Mouse (Mus musculus) heart, embryonic 15.5 days (tissue): Measurements from ENCODE around the gene Sh2d3c. TPM values are rescaled to one million over a fixed set of nuclear protein-coding genes. Genes with fewer than 3 reads are reported as not detected.
A peak's percentile ranks its signal among the peaks of the same experiment; 100 is the strongest.

Experiments
- ATAC-seq: fragments of 200-750 bp; cut with Nextera tagmentation; replicated peaks from 2 replicates; pipeline ENCODE4 v1.8.0; 2017; ENCODE audit warnings: low read depth, moderate TSS enrichment; ENCODE audit not compliant: insufficient number of reproducible peaks, insufficient read depth, low FRiP score
- H3K27ac ChIP-seq: fragments of 300-500 bp; sonication (generic); 2 replicates; pipeline ENCODE4 v1.5.1; 2015; ENCODE audit warnings: mild to moderate bottlenecking, inconsistent platforms
- H3K27me3 ChIP-seq: fragments of 300-500 bp; sonication (generic); 2 replicates; pipeline ENCODE4 v1.6.1; 2015; ENCODE audit warnings: inconsistent platforms
- H3K36me3 ChIP-seq: fragments of 300-500 bp; sonication (generic); 2 replicates; pipeline ENCODE4 v1.6.1; 2015; ENCODE audit warnings: mild to moderate bottlenecking, inconsistent platforms
- H3K4me1 ChIP-seq: fragments of 300-500 bp; sonication (generic); replicated peaks from 2 replicates; pipeline ENCODE4 v1.6.1; 2015; ENCODE audit warnings: inconsistent platforms
- H3K4me2 ChIP-seq: fragments of 300-500 bp; sonication (generic); 2 replicates; pipeline ENCODE4 v1.6.1; 2015; ENCODE audit warnings: inconsistent platforms, mild to moderate bottlenecking, moderate library complexity
- H3K4me3 ChIP-seq: fragments of 300-500 bp; sonication (generic); 2 replicates; pipeline ENCODE4 v1.5.1; 2015; ENCODE audit warnings: mild to moderate bottlenecking, inconsistent platforms
- H3K9ac ChIP-seq: fragments of 300-500 bp; sonication (generic); 2 replicates; pipeline ENCODE4 v1.6.1; 2015; ENCODE audit warnings: mild to moderate bottlenecking, inconsistent platforms
- H3K9me3 ChIP-seq: fragments of 300-500 bp; sonication (generic); replicated peaks from 2 replicates; pipeline ENCODE4 v1.6.1; 2016; ENCODE audit warnings: inconsistent platforms
- WGBS: fragments of 180-500 bp; shearing (Covaris S2); methylation state at CpG from one replicate; pipeline ENCODE4 v1.1.7; 2015; ENCODE audit warnings: mixed read lengths; 5-methylcytosine and 5-hydroxymethylcytosine counted together
- polyA plus RNA-seq: library from polyadenylated mRNA; unstranded; fragments of >200 nt; fragmentation: Nextera tagmentation; extraction: Ambion mirVana; gene quantifications from 2 replicates; pipeline ENCODE4 v1.2.1, GENCODE M21; 2015

Gene Sh2d3c
- polyA plus RNA-seq, 1 experiment from 2014 or later = 25.7 TPM

DNA sequence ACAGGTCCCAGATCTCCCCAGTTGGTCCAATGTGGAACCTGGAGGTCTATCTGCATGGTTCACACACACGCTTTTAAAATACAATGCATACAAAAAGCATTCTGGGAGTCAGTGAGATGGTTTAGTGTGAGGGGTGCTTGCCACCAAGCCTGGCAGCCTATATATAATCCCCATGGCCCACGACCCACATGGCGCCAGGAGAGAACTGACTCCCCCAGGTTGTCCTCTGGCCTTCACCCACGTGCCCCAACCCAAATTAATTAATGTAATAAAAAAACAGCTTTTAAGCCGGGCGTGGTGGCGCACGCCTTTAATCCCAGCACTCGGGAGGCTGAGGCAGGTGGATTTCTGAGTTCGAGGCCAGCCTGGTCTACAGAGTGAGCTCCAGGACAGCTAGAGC, 37.2 kb upstream of the Sh2d3c start:
- H3K9me3 ChIP-seq = no peaks in the 10 kb centered on the region
- no peak overlapping the region for H3K27ac ChIP-seq
- ATAC-seq = no peak
- H3K4me2 ChIP-seq = no peak overlapping the region
- no peak overlapping the region for H3K4me3 ChIP-seq
- peaks cover 19% of the 10 kb centered on the region for H3K4me1 ChIP-seq
- H3K9ac ChIP-seq = no peak overlapping the region
- H3K36me3 ChIP-seq = peaks cover 70% of the 10 kb centered on the region
- H3K27me3 ChIP-seq = no peaks in the 10 kb centered on the region
- 90% methylated on average over 10 of the region's 10 CpGs for WGBS

- Histone ChIP-seq H3K9me3 (no peaks in the 10 kb centered on the region), H3K4me1 (peaks cover 16% of the 10 kb centered on the region), H3K9ac (no peak overlapping the region), H3K27me3 (no peaks in the 10 kb centered on the region), H3K4me3 (no peak overlapping the region), H3K27ac (no peak overlapping the region), H3K4me2 (no peak overlapping the region), H3K36me3 (peaks cover 63% of the 10 kb centered on the region)
- WGBS = 85% methylated on average over 15 of the region's 15 CpGs
- no peak for ATAC-seq
Observed at GRCm38 (mm10) chr2:32684681-32685428, 36.0 kb upstream of the Sh2d3c start.

GRCm38 (mm10) chr2:32685807-32686206, 35.0 kb upstream of the Sh2d3c start:
- no peak overlapping the region for H3K27ac ChIP-seq
- H3K4me3 ChIP-seq = no peak overlapping the region
- no peak for ATAC-seq
- no peak overlapping the region for H3K4me2 ChIP-seq
- no peaks in the 10 kb centered on the region for H3K27me3 ChIP-seq
- H3K4me1 ChIP-seq = peaks cover 8% of the 10 kb centered on the region
- no peak overlapping the region for H3K9ac ChIP-seq
- WGBS = 93% methylated on average over 3 of the region's 3 CpGs
- no peaks in the 10 kb centered on the region for H3K9me3 ChIP-seq
- peaks cover 63% of the 10 kb centered on the region for H3K36me3 ChIP-seq

GRCm38 (mm10) chr2:32686640-32687039, 34.2 kb upstream of the Sh2d3c start:
- H3K4me3 ChIP-seq = no peak overlapping the region
- 85% methylated on average over 6 of the region's 6 CpGs for WGBS
- H3K4me2 ChIP-seq = no peak overlapping the region
- no peak overlapping the region for H3K9ac ChIP-seq
- no peaks in the 10 kb centered on the region for H3K27me3 ChIP-seq
- H3K9me3 ChIP-seq = no peaks in the 10 kb centered on the region
- no peak overlapping the region for H3K27ac ChIP-seq
- peaks cover 58% of the 10 kb centered on the region for H3K36me3 ChIP-seq
- H3K4me1 ChIP-seq = peaks cover 5% of the 10 kb centered on the region
- no peak for ATAC-seq

- no peak overlapping the region for H3K27ac ChIP-seq
- no peak overlapping the region for H3K4me3 ChIP-seq
- H3K4me2 ChIP-seq = no peak overlapping the region
- WGBS = 89% methylated on average over 8 of the region's 8 CpGs
- peaks cover 5% of the 10 kb centered on the region for H3K4me1 ChIP-seq
- H3K36me3 ChIP-seq = peaks cover 52% of the 10 kb centered on the region
- H3K27me3 ChIP-seq = no peaks in the 10 kb centered on the region
- no peak for ATAC-seq
- no peaks in the 10 kb centered on the region for H3K9me3 ChIP-seq
- H3K9ac ChIP-seq = no peak overlapping the region
Observed at GRCm38 (mm10) chr2:32687562-32687961, 33.3 kb upstream of the Sh2d3c start.

GRCm38 (mm10) chr2:32689420-32689819, 31.4 kb upstream of the Sh2d3c start:
- H3K36me3 ChIP-seq = peaks cover 35% of the 10 kb centered on the region; the same call in 1 of the 2 replicates
- H3K4me1 ChIP-seq = peaks cover 17% of the 10 kb centered on the region
- ATAC-seq = no peak; the same call in 1 of the 2 replicates
- H3K9ac ChIP-seq = no peak overlapping the region
- no peak overlapping the region for H3K4me3 ChIP-seq
- no peak overlapping the region for H3K4me2 ChIP-seq
- H3K9me3 ChIP-seq = no peaks in the 10 kb centered on the region
- H3K27ac ChIP-seq = no peak overlapping the region
- H3K27me3 ChIP-seq = no peaks in the 10 kb centered on the region
- 18% methylated on average over 5 of the region's 5 CpGs for WGBS

- Histone ChIP-seq H3K27ac (no peak overlapping the region), H3K4me1 (peaks cover 21% of the 10 kb centered on the region), H3K4me2 (no peak overlapping the region), H3K9me3 (no peaks in the 10 kb centered on the region), H3K9ac (no peak overlapping the region), H3K4me3 (no peak overlapping the region), H3K36me3 (peaks cover 20% of the 10 kb centered on the region; the same call in 1 of the 2 replicates), H3K27me3 (no peaks in the 10 kb centered on the region)
- no peak for ATAC-seq
- WGBS = 80% methylated on average over 11 of the region's 11 CpGs
Observed at GRCm38 (mm10) chr2:32691041-32691440, 29.8 kb upstream of the Sh2d3c start.

DNA sequence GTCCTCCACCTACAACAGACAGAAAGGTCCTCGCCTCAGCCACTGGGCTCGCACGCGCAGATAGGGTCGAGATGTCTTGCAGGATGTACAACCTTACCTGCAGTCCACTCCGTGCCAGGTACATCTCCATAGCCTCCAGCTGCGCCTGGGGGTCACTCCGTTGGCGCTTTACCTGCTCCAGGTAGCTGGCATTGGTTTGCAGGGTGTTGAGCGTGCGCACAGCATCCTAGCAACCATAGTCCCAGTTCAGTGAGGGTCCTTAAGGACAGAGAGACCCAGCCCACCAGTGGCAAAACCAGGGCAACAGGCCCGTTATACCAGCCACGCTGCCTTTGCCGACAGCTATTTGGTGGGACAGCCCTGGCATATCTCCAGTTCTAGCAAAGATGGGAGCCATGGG, 28.4 kb upstream of the Sh2d3c start:
- Histone ChIP-seq H3K9ac (peak overlapping the region; percentile 95), H3K27ac (no peak overlapping the region), H3K4me3 (peak overlapping the region; percentile 85; the same call in 1 of the 2 replicates), H3K4me2 (peak overlapping the region; percentile 93; the same call in 1 of the 2 replicates), H3K4me1 (peaks cover 21% of the 10 kb centered on the region), H3K9me3 (no peaks in the 10 kb centered on the region), H3K27me3 (no peaks in the 10 kb centered on the region), H3K36me3 (peaks cover 6% of the 10 kb centered on the region; the same call in 1 of the 2 replicates)
- WGBS = 93% methylated on average over 14 of the region's 14 CpGs
- ATAC-seq = no peak

- Histone ChIP-seq H3K27me3 (no peaks in the 10 kb centered on the region), H3K9me3 (no peaks in the 10 kb centered on the region), H3K27ac (peak overlapping the region; percentile 80; the same call in 1 of the 2 replicates), H3K9ac (peak overlapping the region; percentile 95), H3K4me2 (peak overlapping the region; percentile 93), H3K4me3 (peak overlapping the region; percentile 85), H3K4me1 (peaks cover 21% of the 10 kb centered on the region), H3K36me3 (no peaks in the 10 kb centered on the region)
- 19% methylated on average over 7 of the region's 7 CpGs for WGBS
- no peak for ATAC-seq
Observed at GRCm38 (mm10) chr2:32693282-32693681, 27.6 kb upstream of the Sh2d3c start.

DNA sequence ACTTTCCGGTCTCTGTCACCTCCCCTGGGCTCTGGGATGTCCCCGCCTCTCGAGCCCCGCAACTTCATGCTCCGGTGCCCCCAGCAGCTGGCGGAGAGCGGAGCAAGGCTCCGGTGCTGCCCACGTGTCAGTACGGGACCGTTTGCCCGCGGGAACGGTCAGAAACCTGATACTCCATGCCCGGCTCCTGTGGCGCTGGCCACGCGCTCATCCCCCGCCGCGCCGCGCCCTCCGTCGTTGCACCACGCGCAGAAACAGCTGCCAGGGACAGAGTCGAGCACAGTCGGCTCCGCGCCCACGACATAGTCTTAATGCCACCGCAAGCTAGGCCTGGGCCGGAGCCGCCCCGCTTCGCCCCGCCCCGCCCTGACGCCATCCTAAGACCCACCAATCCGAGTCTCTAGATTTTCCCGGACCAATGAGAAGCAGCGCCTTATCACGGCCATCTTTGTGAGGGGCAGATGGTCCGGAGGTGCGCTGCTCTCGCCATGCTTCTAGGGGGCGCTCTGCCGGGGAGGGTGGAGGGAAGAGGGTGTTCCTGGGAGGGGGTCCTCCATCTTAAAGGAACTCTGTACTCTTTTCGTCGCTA, 26.9 kb upstream of the Sh2d3c start:
- ATAC-seq = peak; percentile 97
- 0% methylated on average over 51 of the region's 51 CpGs for WGBS
- H3K27me3 ChIP-seq = no peaks in the 10 kb centered on the region
- H3K27ac ChIP-seq = peak overlapping the region; percentile 80
- H3K4me1 ChIP-seq = peaks cover 21% of the 10 kb centered on the region
- peak overlapping the region; percentile 93 for H3K4me2 ChIP-seq
- no peaks in the 10 kb centered on the region for H3K36me3 ChIP-seq
- peak overlapping the region; percentile 95 for H3K9ac ChIP-seq
- H3K4me3 ChIP-seq = peak overlapping the region; percentile 85
- H3K9me3 ChIP-seq = no peaks in the 10 kb centered on the region

DNA sequence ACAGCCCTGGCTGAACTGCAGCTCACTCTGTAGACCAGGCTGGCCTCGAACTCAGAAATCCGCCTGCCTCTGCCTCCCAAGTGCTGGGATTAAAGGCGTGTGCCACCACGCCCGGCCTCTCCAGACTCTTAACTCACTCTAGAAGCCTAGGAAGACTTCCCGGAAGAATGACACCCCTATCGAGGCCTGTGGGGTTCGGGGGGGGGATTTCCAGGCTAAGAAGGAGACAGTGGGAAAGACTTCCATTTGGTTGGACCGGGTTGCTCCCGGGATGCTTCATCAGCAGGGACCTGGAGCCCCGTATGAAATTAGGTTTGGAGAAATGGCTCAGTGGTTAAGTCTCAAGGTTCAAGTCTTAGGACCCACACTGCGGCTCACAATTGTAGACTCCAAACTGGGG, 26.2 kb upstream of the Sh2d3c start:
- H3K36me3 ChIP-seq = no peaks in the 10 kb centered on the region
- H3K9me3 ChIP-seq = no peaks in the 10 kb centered on the region
- peak overlapping the region; percentile 40; the same call in 1 of the 2 replicates for H3K9ac ChIP-seq
- 82% methylated on average over 12 of the region's 12 CpGs for whole genome bisulfite sequencing
- peaks cover 20% of the 10 kb centered on the region for H3K4me1 ChIP-seq
- H3K27me3 ChIP-seq = no peaks in the 10 kb centered on the region
- H3K27ac ChIP-seq = peak overlapping the region; percentile 56
- H3K4me2 ChIP-seq = peak overlapping the region; percentile 93
- ATAC-seq = no peak
- H3K4me3 ChIP-seq = peak overlapping the region; percentile 85
